Mouse (Mus musculus): Measurements from ENCODE around the gene C1s1. TPM values are rescaled to one million over a fixed set of nuclear protein-coding genes. Genes with fewer than 3 reads are reported as not detected.

C1s1 gene
- not detected for polyA plus RNA-seq (2017; shearing (Covaris generic))

GRCm38 (mm10) chr6:124542284-124542683 lies at the start of gene C1s1:
C1s1 (minus strand) TSS chr6:124542359.

GRCm38 (mm10) chr6:124570026-124570425 lies 27.9 kb upstream of the C1s1 start, which contains the start of gene C1rb:
C1rb (plus strand) TSS chr6:124570294.

GRCm38 (mm10) chr6:124512355-124512836 lies 29.8 kb downstream of the C1s1 start, which contains the start of gene C1ra:
C1ra (plus strand) TSS chr6:124512405.

GRCm38 (mm10) chr6:124492842-124493561 lies 49.2 kb downstream of the C1s1 start, which contains the start of gene C1rl:
C1rl (plus strand) TSS chr6:124493113.

Other genes with a start within 250 kb of the C1s1 start
- gene Cd163, start 237.7 kb downstream of the C1s1 start, polyA plus RNA-seq (2017; shearing (Covaris generic)), result 0.66 TPM
- gene Pex5, start 127.3 kb downstream of the C1s1 start, polyA plus RNA-seq (2017; shearing (Covaris generic)), result 36.3 TPM
- 0.10 TPM for gene Clstn3, start 77.6 kb downstream of the C1s1 start, polyA plus RNA-seq (2017; shearing (Covaris generic))
- not detected for gene C1rl, start 49.2 kb downstream of the C1s1 start, polyA plus RNA-seq (2017; shearing (Covaris generic))
- 0.20 TPM for gene C1ra, start 30.0 kb downstream of the C1s1 start, polyA plus RNA-seq (2017; shearing (Covaris generic))
- gene C1rb, start 27.9 kb upstream of the C1s1 start, polyA plus RNA-seq (2017; shearing (Covaris generic)), result not detected
- gene C1s2, start 93.7 kb upstream of the C1s1 start, polyA plus RNA-seq (2017; shearing (Covaris generic)), result not detected
- gene Lpcat3, start 120.7 kb upstream of the C1s1 start, polyA plus RNA-seq (2017; shearing (Covaris generic)), result 58.7 TPM
- gene Emg1, start 169.8 kb upstream of the C1s1 start, polyA plus RNA-seq (2017; shearing (Covaris generic)), result 302 TPM
- gene Phb2, start 170.0 kb upstream of the C1s1 start, polyA plus RNA-seq (2017; shearing (Covaris generic)), result 191 TPM
- 373 TPM for gene Ptpn6, start 196.4 kb upstream of the C1s1 start, polyA plus RNA-seq (2017; shearing (Covaris generic))
- gene Grcc10, start 199.0 kb upstream of the C1s1 start, polyA plus RNA-seq (2017; shearing (Covaris generic)), result 536 TPM
- 0.12 TPM for gene Gm45234, start 213.7 kb upstream of the C1s1 start, polyA plus RNA-seq (2017; shearing (Covaris generic))
- gene Atn1, start 214.2 kb upstream of the C1s1 start, polyA plus RNA-seq (2017; shearing (Covaris generic)), result 2.2 TPM
- 8.9 TPM for gene Eno2, start 227.3 kb upstream of the C1s1 start, polyA plus RNA-seq (2017; shearing (Covaris generic))
- 2.3 TPM for gene Lrrc23, start 237.4 kb upstream of the C1s1 start, polyA plus RNA-seq (2017; shearing (Covaris generic))